Mouse (Mus musculus): ENCODE results near the gene Alpl. TPM values are rescaled to one million over a fixed set of nuclear protein-coding genes. Genes with fewer than 3 reads are reported as not detected.

The Alpl gene
- polyA plus RNA-seq, 1 experiment from 2014 or later: 16.1 TPM

DNA sequence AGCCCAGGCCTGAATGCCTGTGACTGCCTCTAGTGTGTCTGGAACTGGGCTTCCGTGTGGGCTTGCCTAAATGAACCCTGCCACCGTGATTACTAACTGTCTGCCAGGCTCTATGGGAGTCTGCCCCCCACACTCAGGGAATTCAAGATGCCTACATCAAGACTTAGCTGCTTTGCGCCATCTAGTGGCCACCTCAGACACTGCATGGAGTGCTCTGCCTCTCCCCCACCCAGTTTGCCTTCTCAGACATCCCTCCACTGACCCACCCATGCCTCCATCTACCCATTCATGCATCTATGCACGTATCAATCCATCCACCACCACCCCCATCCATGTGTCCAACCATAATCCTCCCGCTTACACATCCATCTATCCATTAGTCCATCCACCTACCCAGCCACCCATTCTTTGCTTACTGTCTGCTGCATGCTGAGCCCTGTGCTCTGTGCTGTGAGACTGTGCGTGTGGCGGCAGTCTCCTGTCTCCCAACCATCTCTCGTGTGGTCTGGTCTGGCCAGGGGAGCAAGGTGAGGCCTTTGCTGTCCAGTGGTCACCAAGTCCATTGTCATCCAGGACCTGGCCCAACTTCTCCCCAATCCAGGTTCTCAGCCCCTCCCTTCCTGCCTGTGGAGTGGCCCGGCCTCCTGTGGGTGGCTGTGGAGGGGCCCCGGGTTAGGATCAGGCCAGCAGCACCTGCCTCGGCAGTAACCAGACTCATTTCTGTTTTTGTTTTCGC, 73.3 kb downstream of the Alpl start:
- Histone ChIP-seq H3K9ac (ENCODE audit: low read length) (no peak overlapping the region), H3K27ac (ENCODE audit: low read depth, low read length) (no peak overlapping the region), H3K4me1 (replicated peaks; ENCODE audit: control insufficient read depth, insufficient read depth, low read length) (peaks cover 21% of the 10 kb centered on the region), H3K4me3 (ENCODE audit: low read depth, low read length) (no peak overlapping the region; the same call in 1 of the 2 replicates), H3K4me2 (ENCODE audit: low read depth, low read length, severe bottlenecking) (no peak overlapping the region), H3K27me3 (ENCODE audit: control insufficient read depth, insufficient read depth, low read length) (0 out of 2 replicates have a peak, but pooled peaks cover 2% of the 10 kb centered on the region), H3K36me3 (ENCODE audit: control insufficient read depth, insufficient read depth, low read length) (no peaks in the 10 kb centered on the region), H3K9me3 (ENCODE audit: control insufficient read depth, low read length) (no peaks in the 10 kb centered on the region)
- DNase-seq (ENCODE audit: low spot score) (peak; percentile 90), ATAC-seq (replicated peaks; ENCODE audit: low FRiP score) (peak; percentile 20)
- 26% methylated on average over 12 of the region's 12 CpGs for WGBS

DNA sequence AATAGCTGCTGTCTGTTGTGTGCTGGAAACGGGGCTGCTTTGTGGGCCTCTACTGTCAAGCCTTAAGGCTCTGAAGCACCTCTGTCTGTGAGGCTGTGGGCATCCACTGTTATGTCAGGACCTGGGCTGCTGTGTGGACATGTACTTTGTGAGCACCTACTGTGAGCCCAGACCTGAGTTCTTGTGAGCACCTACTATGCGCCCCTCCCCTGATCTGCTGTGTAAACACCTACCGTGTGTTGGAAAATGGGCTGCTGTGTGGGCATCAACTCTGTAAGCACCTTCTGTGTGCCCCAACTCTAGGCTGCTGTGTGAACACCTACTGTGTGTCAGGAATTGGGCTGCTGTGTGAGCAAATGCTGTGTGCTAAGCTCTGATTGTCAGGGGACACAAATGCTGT, 74.0 kb downstream of the Alpl start:
- Histone ChIP-seq H3K27me3 (ENCODE audit: control insufficient read depth, insufficient read depth, low read length) (0 out of 2 replicates have a peak, but pooled peaks cover 2% of the 10 kb centered on the region), H3K4me3 (ENCODE audit: low read depth, low read length) (no peak overlapping the region), H3K36me3 (ENCODE audit: control insufficient read depth, insufficient read depth, low read length) (no peaks in the 10 kb centered on the region), H3K4me1 (replicated peaks; ENCODE audit: control insufficient read depth, insufficient read depth, low read length) (peaks cover 15% of the 10 kb centered on the region), H3K9ac (ENCODE audit: low read length) (no peak overlapping the region), H3K4me2 (ENCODE audit: low read depth, low read length, severe bottlenecking) (no peak overlapping the region), H3K27ac (ENCODE audit: low read depth, low read length) (no peak overlapping the region), H3K9me3 (ENCODE audit: control insufficient read depth, low read length) (no peaks in the 10 kb centered on the region)
- DNase-seq (ENCODE audit: low spot score) (no peak), ATAC-seq (replicated peaks; ENCODE audit: low FRiP score) (no peak)
- WGBS: 89% methylated on average over 3 of the region's 3 CpGs

DNA sequence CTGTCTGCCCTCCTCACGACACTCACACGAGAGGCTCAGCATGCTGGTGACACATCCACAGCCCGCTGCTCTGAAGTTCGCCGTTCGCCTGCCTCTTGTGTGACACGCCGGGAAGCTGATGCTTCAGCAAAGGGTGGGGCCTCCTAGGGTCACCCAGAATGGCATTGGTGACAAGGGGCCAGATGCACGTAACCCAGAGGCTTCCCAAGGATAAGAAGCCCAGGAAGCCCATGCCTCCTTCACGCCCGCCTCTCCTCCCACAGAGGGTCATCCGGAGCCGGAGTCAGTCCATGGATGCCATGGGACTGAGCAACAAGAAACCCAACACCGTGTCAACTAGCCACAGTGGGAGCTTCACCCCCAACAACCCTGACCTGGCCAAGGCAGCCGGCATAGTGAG, 74.6 kb downstream of the Alpl start:
- no peaks in the 10 kb centered on the region for H3K9me3 ChIP-seq (ENCODE audit: control insufficient read depth, low read length)
- no peak overlapping the region for H3K27ac ChIP-seq (ENCODE audit: low read depth, low read length)
- H3K36me3 ChIP-seq (ENCODE audit: control insufficient read depth, insufficient read depth, low read length): no peaks in the 10 kb centered on the region
- no peak overlapping the region for H3K4me3 ChIP-seq (ENCODE audit: low read depth, low read length)
- 95% methylated on average over 15 of the region's 15 CpGs for WGBS
- H3K9ac ChIP-seq (ENCODE audit: low read length): no peak overlapping the region
- no peak overlapping the region for H3K4me2 ChIP-seq (ENCODE audit: low read depth, low read length, severe bottlenecking)
- DNase-seq (ENCODE audit: low spot score): no peak
- H3K27me3 ChIP-seq (ENCODE audit: control insufficient read depth, insufficient read depth, low read length): 0 out of 2 replicates have a peak, but pooled peaks cover 2% of the 10 kb centered on the region
- peaks cover 14% of the 10 kb centered on the region for H3K4me1 ChIP-seq (replicated peaks; ENCODE audit: control insufficient read depth, insufficient read depth, low read length)
- ATAC-seq (replicated peaks; ENCODE audit: low FRiP score): no peak

DNA sequence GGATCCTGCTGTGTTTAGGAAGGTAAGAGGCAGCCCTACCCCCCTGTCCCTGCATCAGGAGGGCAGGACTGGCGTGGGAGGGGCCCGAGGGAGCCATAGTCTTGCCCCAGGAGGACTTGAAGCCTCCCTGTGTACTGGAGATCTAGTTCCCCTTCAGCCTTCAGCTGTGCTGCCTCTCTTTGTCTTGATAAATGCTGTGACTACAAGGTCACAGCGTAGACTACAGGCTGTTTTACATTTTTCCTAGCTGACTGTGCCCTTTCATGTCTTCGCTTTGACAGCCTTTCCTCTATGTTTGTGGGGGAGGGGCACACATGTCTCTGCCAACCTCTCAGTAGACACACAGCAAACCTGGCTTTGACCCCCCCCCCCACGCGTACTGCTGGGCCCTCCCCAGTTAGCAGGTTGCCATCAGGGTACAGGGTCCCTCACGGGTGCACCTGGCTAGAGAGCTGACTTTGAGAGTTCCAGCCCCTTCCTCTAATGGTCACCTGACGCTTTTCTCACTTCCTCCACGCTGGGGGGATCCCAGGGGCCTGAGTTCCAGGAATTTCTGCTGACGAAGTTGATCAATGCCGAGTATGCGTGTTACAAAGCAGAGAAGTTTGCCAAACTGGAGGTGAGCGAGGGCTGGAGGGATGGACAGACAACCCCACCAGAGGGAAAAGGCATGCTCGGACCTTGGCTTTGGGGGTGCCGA, 76.7 kb downstream of the Alpl start:
- WGBS: 34% methylated on average over 15 of the region's 15 CpGs
- Histone ChIP-seq H3K36me3 (ENCODE audit: control insufficient read depth, insufficient read depth, low read length) (no peaks in the 10 kb centered on the region), H3K27ac (ENCODE audit: low read depth, low read length) (no peak overlapping the region; the same call in 1 of the 2 replicates), H3K4me1 (replicated peaks; ENCODE audit: control insufficient read depth, insufficient read depth, low read length) (peaks cover 14% of the 10 kb centered on the region), H3K9me3 (ENCODE audit: control insufficient read depth, low read length) (no peaks in the 10 kb centered on the region), H3K4me3 (ENCODE audit: low read depth, low read length) (no peak overlapping the region), H3K4me2 (ENCODE audit: low read depth, low read length, severe bottlenecking) (no peak overlapping the region), H3K27me3 (ENCODE audit: control insufficient read depth, insufficient read depth, low read length) (0 out of 2 replicates have a peak, but pooled peaks cover 2% of the 10 kb centered on the region), H3K9ac (ENCODE audit: low read length) (peak overlapping the region; percentile 41)
- no peak for ATAC-seq (replicated peaks; ENCODE audit: low FRiP score)
- DNase-seq (ENCODE audit: low spot score): no peak

DNA sequence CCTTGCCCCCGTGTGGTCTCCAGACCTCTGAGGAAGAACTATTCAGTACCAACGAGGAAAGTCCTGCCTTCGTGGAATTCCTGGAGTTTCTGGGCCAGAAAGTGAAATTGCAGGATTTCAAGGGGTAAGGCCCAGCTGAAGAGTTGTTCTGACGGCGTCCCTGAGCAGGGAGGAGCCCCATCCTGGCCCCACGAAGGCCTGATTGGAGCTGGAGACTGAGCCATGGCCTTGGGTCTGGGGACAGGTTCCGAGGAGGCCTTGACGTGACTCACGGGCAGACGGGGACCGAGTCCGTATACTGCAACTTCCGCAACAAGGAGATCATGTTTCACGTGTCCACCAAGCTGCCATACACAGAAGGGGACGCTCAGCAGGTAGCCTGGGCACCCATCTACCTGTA, 78.5 kb downstream of the Alpl start:
- Histone ChIP-seq H3K36me3 (ENCODE audit: control insufficient read depth, insufficient read depth, low read length) (no peaks in the 10 kb centered on the region), H3K27me3 (ENCODE audit: control insufficient read depth, insufficient read depth, low read length) (no peaks in the 10 kb centered on the region), H3K27ac (ENCODE audit: low read depth, low read length) (no peak overlapping the region), H3K4me3 (ENCODE audit: low read depth, low read length) (no peak overlapping the region), H3K4me2 (ENCODE audit: low read depth, low read length, severe bottlenecking) (no peak overlapping the region), H3K9ac (ENCODE audit: low read length) (no peak overlapping the region), H3K9me3 (ENCODE audit: control insufficient read depth, low read length) (no peaks in the 10 kb centered on the region), H3K4me1 (replicated peaks; ENCODE audit: control insufficient read depth, insufficient read depth, low read length) (peaks cover 12% of the 10 kb centered on the region)
- ATAC-seq (replicated peaks; ENCODE audit: low FRiP score) (no peak), DNase-seq (ENCODE audit: low spot score) (no peak)
- 77% methylated on average over 15 of the region's 15 CpGs for WGBS

DNA sequence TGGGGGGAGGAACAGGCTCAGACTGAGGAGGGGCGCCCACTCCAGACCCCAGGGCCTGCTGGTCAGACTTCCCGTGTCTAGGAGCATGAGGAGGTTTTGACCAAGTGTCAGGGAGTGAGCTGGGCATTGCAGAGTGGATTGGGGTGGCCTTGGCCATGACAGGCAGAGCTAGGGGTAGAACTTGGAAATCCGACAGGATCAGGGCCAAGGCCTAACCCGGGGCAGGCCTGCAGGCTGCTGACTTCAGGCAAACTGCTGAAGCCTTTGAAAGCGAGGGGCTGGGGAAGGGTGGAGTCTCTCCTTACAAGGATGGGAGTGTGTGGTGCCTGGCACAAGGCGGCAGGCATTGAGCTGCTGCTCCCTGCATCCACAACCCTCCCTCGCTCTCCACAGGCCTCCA, 79.2 kb downstream of the Alpl start:
- no peak for DNase-seq (ENCODE audit: low spot score)
- WGBS: 56% methylated on average over 7 of the region's 7 CpGs
- Histone ChIP-seq H3K9ac (ENCODE audit: low read length) (no peak overlapping the region), H3K36me3 (ENCODE audit: control insufficient read depth, insufficient read depth, low read length) (no peaks in the 10 kb centered on the region), H3K4me3 (ENCODE audit: low read depth, low read length) (no peak overlapping the region), H3K9me3 (ENCODE audit: control insufficient read depth, low read length) (no peaks in the 10 kb centered on the region), H3K4me2 (ENCODE audit: low read depth, low read length, severe bottlenecking) (no peak overlapping the region), H3K27ac (ENCODE audit: low read depth, low read length) (no peak overlapping the region), H3K4me1 (replicated peaks; ENCODE audit: control insufficient read depth, insufficient read depth, low read length) (peaks cover 12% of the 10 kb centered on the region), H3K27me3 (ENCODE audit: control insufficient read depth, insufficient read depth, low read length) (no peaks in the 10 kb centered on the region)
- no peak for ATAC-seq (replicated peaks; ENCODE audit: low FRiP score)

DNA sequence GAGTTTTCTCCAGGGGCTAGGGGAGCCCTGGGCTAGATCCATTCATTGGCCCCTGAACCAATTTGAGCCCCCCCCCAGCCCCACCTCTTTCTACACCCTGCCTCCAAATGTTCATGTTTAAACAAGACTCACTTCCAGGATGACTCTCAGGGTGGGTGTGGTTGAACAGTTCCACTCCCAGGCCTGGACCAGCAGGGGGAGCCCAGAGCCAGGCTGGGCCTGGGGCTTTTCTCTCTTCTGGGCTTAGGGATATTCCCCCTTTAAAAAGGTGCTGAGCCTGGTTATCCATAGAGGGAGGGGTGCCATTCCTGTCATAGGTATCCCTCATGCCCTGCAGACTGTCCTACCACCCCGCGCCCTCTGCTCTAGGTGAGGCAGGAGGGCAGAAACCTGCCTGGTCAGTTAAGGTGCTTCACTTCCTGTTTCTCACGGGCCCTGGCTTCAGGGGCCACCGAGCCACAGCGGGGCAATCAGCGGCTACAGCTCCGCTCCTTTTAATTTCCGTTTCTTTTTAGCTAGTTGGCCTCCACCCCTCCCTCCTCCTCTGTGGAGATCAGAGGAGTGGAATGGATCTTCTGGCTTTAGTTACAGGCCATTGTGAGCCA, 82.1 kb downstream of the Alpl start:
- H3K27me3 ChIP-seq (ENCODE audit: control insufficient read depth, insufficient read depth, low read length): no peaks in the 10 kb centered on the region
- 32% methylated on average over 8 of the region's 8 CpGs for WGBS
- no peak for DNase-seq (ENCODE audit: low spot score)
- H3K36me3 ChIP-seq (ENCODE audit: control insufficient read depth, insufficient read depth, low read length): no peaks in the 10 kb centered on the region
- no peak overlapping the region for H3K4me2 ChIP-seq (ENCODE audit: low read depth, low read length, severe bottlenecking)
- peaks cover 5% of the 10 kb centered on the region for H3K4me1 ChIP-seq (replicated peaks; ENCODE audit: control insufficient read depth, insufficient read depth, low read length)
- no peak overlapping the region for H3K27ac ChIP-seq (ENCODE audit: low read depth, low read length)
- no peak for ATAC-seq (replicated peaks; ENCODE audit: low FRiP score)
- H3K9me3 ChIP-seq (ENCODE audit: control insufficient read depth, low read length): no peaks in the 10 kb centered on the region
- no peak overlapping the region for H3K9ac ChIP-seq (ENCODE audit: low read length)
- H3K4me3 ChIP-seq (ENCODE audit: low read depth, low read length): no peak overlapping the region

DNA sequence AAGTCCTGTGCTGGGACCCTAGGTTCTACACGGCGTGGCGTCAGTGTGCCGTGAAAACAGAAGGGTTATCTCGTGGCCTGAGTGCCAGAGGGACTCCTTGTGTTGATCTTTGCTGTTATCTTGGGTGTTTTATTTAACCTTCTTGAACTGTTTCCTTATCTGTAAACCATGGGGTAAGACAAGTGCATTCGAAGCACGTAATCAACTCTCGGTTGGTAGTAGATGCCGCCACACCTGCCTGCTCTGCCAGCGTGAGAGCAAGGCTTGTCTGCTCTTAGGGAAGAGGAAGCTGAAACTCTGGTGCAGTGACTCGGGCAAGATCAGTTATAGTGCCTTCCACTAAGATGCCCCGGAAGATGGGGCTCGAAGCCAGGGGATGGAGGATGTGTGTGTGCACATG, 83.2 kb downstream of the Alpl start:
- Histone ChIP-seq H3K4me3 (ENCODE audit: low read depth, low read length) (no peak overlapping the region), H3K9ac (ENCODE audit: low read length) (no peak overlapping the region), H3K27me3 (ENCODE audit: control insufficient read depth, insufficient read depth, low read length) (0 out of 2 replicates have a peak, but pooled peaks cover 2% of the 10 kb centered on the region), H3K9me3 (ENCODE audit: control insufficient read depth, low read length) (no peaks in the 10 kb centered on the region), H3K4me2 (ENCODE audit: low read depth, low read length, severe bottlenecking) (no peak overlapping the region), H3K4me1 (replicated peaks; ENCODE audit: control insufficient read depth, insufficient read depth, low read length) (no peaks in the 10 kb centered on the region; the same call in 1 of the 2 replicates), H3K27ac (ENCODE audit: low read depth, low read length) (no peak overlapping the region), H3K36me3 (ENCODE audit: control insufficient read depth, insufficient read depth, low read length) (no peaks in the 10 kb centered on the region)
- WGBS: 91% methylated on average over 13 of the region's 13 CpGs
- ATAC-seq (replicated peaks; ENCODE audit: low FRiP score) (no peak), DNase-seq (ENCODE audit: low spot score) (no peak)

Data from forebrain, embryonic 11.5 days (tissue).